Mouse (Mus musculus) MN1 (cell line): ENCODE results near the gene Ms4a4b.
"Not testable (repeated sequence)": the region's sequence is repeated elsewhere in the genome, so short reads cannot be mapped to it uniquely, and the experiment has no call there.

ENCODE experiments used
- DNase-seq: peaks from one replicate; pipeline ENCODE4 v3.0.0-alpha.2; 2016; ENCODE audit warnings: low spot score

Ms4a4b gene

GRCm38 (mm10) chr19:11486599-11486998 lies 43.2 kb downstream of the Ms4a4b start:
- no peak for DNase-seq

DNA sequence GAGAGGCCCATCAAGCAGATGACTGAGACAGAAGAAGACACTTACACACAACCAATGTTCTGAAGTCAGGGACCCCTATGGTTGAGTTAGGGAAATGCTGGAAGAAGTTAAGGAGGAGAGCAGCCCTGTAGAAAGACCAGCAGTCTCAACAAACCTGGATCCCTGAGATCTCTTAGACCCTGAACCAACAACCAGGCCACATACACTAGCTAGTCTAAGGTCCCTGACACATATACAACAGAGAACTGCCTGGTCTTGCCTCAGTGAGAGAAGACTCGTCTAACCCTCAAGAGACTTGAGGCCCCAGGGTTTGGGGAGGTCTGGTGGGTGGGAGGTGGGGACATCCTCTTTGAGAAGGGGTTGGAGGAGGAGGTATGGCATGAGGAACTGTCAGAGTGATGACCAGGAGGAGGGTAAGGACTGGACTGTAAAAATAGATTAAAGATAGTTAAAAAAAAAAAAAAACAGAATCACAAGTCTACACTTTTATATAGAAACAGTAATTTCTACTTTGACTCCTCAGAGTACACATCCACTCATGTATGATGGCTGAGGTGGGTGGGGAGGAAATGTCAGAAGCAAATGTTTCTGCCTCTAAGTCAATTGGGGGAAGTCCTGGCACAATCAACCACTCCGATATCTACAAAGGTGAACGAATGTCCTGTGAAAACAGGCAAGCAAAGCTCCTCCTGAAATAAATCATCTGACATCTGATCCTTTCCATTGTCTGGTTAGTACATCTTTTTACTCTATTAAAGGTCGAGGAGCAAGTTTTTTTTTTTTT lies 48.2 kb downstream of the Ms4a4b start:
- DNase-seq: no peak

- DNase-seq: no peak
Observed at GRCm38 (mm10) chr19:11492671-11493070, 49.3 kb downstream of the Ms4a4b start.

- no peak for DNase-seq
Observed at GRCm38 (mm10) chr19:11494519-11494918, 51.2 kb downstream of the Ms4a4b start.

DNA sequence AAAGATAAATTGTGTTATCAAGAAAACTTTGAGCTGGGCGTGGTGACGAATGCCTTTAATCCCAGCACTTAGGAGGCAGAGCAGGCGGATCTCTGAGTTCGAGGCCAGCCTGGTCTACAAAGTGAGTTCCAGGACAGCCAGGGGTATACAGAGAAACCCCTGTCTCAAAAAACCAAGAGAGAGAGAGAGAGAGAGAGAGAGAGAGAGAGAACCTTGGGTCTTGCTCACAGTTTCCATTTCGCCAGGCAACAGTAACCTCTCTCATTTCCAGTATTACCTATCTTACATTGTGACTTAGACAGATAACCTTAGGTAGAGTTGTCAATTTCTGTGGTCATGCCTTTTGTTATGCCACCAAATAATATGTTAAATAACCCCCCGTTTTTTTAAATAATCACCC lies 53.0 kb downstream of the Ms4a4b start:
- DNase-seq: no peak

DNA sequence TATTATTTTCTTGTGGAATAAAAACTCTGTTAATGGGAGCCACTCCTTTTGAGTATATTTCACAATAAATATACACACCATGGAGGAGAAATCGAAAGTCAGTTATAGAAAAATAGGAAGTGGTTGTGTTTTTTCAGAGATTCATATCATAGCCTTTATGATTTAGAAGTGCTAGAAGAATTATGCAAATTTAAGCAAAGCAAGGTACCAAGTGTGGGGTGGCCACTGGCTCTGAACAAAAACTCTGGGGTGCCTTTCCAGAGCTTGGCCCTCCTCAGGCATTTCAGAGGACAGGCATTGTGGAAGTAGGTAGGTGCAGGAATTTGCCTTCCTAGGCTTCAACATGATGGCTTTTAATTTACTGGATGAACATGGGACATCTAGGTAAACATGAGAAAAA lies 53.9 kb downstream of the Ms4a4b start:
- DNase-seq: not testable (repeated sequence)

- no peak for DNase-seq
Observed at GRCm38 (mm10) chr19:11500796-11501195, 57.4 kb downstream of the Ms4a4b start.

- no peak for DNase-seq
Observed at GRCm38 (mm10) chr19:11501326-11501725, 58.0 kb downstream of the Ms4a4b start.

DNA sequence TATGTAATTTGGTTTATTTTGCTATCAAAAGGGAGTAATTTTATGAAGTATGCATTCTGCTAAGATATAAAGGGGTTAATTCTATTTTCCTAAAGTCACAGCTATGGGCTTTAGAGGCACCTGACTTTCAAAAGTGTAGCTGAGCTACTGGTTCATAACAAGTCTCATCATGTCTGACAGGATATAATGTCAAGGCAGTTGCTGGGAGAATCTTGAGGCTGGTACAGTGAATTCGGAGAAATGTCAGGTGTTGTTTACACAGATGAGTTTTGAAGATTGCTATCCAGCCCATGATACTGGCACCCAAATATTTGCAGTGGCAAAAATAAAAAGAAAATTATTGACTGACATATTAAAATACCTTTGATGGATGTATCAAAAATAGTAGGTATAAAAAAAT lies 61.5 kb downstream of the Ms4a4b start:
- DNase-seq: no peak

DNA sequence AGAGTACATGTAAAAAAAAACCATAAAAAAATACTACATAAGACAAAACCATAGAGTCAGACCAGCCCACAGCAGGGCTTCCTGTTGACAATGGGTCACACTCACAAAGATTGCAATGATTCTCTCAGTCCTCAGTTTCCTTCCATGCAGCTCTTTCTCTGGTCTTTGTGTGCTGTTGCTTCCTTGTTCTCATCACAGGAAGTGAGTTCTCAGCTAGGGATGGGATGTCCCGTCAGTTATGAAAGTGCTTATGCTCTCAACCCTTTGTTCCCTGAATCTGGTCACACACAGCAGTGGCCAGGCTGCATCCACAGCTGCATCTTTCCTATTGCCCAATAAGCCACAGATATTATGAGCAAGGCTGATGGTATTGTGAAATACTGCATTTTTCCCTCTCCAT lies 70.1 kb downstream of the Ms4a4b start:
- no peak for DNase-seq

- DNase-seq: no peak
Observed at GRCm38 (mm10) chr19:11516246-11516645, 72.9 kb downstream of the Ms4a4b start, which contains the start of gene Ms4a6b. Gene Ms4a6b, plus strand, starts transcription at chr19:11516512.
